Mouse (Mus musculus) thymus, adult 2 months (tissue): Measurements from ENCODE around the gene Pdcd11. TPM values are rescaled to one million over a fixed set of nuclear protein-coding genes. Genes with fewer than 3 reads are reported as not detected.

ENCODE experiments used
- DNase-seq: peaks from one replicate; pipeline ENCODE4 v3.0.0; 2021
- H3K27ac ChIP-seq: fragments of 200-500 bp; 2 replicates; pipeline ENCODE4 v1.5.1; 2012; ENCODE audit warnings: low read length, control low read depth; ENCODE audit not compliant: control insufficient read depth, insufficient read depth
- H3K27me3 ChIP-seq: fragments of 200-500 bp; 2 replicates; pipeline ENCODE4 v1.6.1; 2012; ENCODE audit warnings: mild to moderate bottlenecking, low read length, moderate library complexity, mixed read lengths; ENCODE audit not compliant: control insufficient read depth, insufficient read depth
- H3K36me3 ChIP-seq: fragments of 200-500 bp; 2 replicates; pipeline ENCODE4 v1.6.1; 2012; ENCODE audit warnings: mild to moderate bottlenecking, low read length, moderate library complexity; ENCODE audit not compliant: control insufficient read depth, insufficient read depth
- H3K4me1 ChIP-seq: fragments of 200-500 bp; replicated peaks from 2 replicates; pipeline ENCODE4 v1.6.1; 2012; ENCODE audit warnings: low read length; ENCODE audit not compliant: control insufficient read depth, insufficient read depth
- H3K4me3 ChIP-seq: fragments of 200-500 bp; 2 replicates; pipeline ENCODE4 v1.5.1; 2012; ENCODE audit warnings: mild to moderate bottlenecking, low read length, control low read depth, moderate library complexity; ENCODE audit not compliant: control insufficient read depth, insufficient read depth
- CTCF ChIP-seq: fragments of 200-500 bp; IDR thresholded peaks from 2 replicates; pipeline ENCODE4 v1.5.1; 2012; ENCODE audit warnings: mild to moderate bottlenecking, control low read depth, low read length, moderate library complexity, borderline replicate concordance; ENCODE audit not compliant: control insufficient read depth, poor library complexity, insufficient read depth; ENCODE audit errors: extremely low read depth
- POLR2A ChIP-seq: fragments of 200-500 bp; IDR thresholded peaks from 2 replicates; pipeline ENCODE4 v1.6.1; 2012; ENCODE audit warnings: mild to moderate bottlenecking, low read length, control low read depth, moderate library complexity; ENCODE audit not compliant: control insufficient read depth, poor library complexity, insufficient read depth; ENCODE audit errors: extremely low read depth
- WGBS: fragments of 180-500 bp; shearing (Covaris S2); methylation state at CpG from one replicate; pipeline ENCODE4 v1.1.7; 2018; 5-methylcytosine and 5-hydroxymethylcytosine counted together
- polyA plus RNA-seq: library from polyadenylated mRNA; depleted of rRNA; stranded (reverse); fragments of >200 nt; gene quantifications from 2 replicates; pipeline ENCODE4 v1.2.3, GENCODE M21; 2012

Gene Pdcd11
- polyA plus RNA-seq, 1 experiment: 11.5 TPM

DNA sequence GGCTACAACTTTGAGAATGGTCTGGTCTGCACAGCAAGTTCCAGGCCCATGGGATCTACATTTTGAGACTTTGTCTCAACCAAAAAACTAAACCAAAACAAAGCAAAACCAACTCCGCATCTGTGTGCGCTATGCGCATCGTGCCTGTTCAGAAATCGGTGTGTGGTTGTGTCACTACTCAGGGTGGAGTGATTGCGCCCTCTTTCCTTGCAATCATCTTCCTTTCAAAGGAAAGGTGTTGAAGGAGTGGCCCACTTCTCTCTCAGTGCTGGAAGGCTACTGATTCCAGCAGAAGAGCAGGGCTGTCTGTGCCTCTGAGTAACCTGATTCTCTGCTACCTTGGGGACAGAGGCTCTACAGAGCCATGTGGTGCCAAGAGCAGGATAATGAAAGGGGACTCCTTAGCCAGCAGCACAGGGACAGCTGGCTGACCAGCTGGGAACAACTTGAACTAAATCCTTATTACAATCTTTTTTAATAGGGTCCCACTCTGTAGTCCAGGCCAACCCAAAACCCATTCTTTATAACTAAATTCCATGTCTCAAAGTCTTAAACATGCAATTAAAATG lies 72.7 kb downstream of the Pdcd11 start:
- no peak for DNase-seq
- 94% methylated on average over 6 of the region's 6 CpGs for WGBS
- Histone ChIP-seq H3K4me1 (no peaks in the 10 kb centered on the region), H3K4me3 (no peak overlapping the region), H3K27ac (no peak overlapping the region), H3K36me3 (no peaks in the 10 kb centered on the region), H3K27me3 (no peaks in the 10 kb centered on the region)
- TF ChIP-seq POLR2A (no peak), CTCF (no peak)

- no peaks in the 10 kb centered on the region for H3K36me3 ChIP-seq
- H3K27me3 ChIP-seq: no peaks in the 10 kb centered on the region
- no peak for DNase-seq
- 93% methylated on average over 3 of the region's 3 CpGs for WGBS
- H3K4me1 ChIP-seq: peaks cover 5% of the 10 kb centered on the region; the same call in 1 of the 2 replicates
- H3K4me3 ChIP-seq: no peak overlapping the region
- TF ChIP-seq POLR2A (no peak), CTCF (no peak)
- H3K27ac ChIP-seq: no peak overlapping the region
Observed at GRCm38 (mm10) chr19:47166758-47167157, 76.2 kb downstream of the Pdcd11 start.

GRCm38 (mm10) chr19:47167617-47168214 lies 77.1 kb downstream of the Pdcd11 start:
- H3K27ac ChIP-seq: no peak overlapping the region
- H3K4me3 ChIP-seq: no peak overlapping the region
- TF ChIP-seq CTCF (no peak), POLR2A (no peak)
- no peaks in the 10 kb centered on the region for H3K36me3 ChIP-seq
- H3K4me1 ChIP-seq: peaks cover 5% of the 10 kb centered on the region; the same call in 1 of the 2 replicates
- no peaks in the 10 kb centered on the region for H3K27me3 ChIP-seq
- 63% methylated on average over 7 of the region's 7 CpGs for WGBS
- no peak for DNase-seq

GRCm38 (mm10) chr19:47168223-47168622 lies 77.7 kb downstream of the Pdcd11 start:
- Histone ChIP-seq H3K36me3 (no peaks in the 10 kb centered on the region), H3K27me3 (no peaks in the 10 kb centered on the region), H3K4me3 (no peak overlapping the region), H3K27ac (no peak overlapping the region), H3K4me1 (peaks cover 5% of the 10 kb centered on the region; the same call in 1 of the 2 replicates)
- TF ChIP-seq CTCF (peak; percentile 45; the same call in 1 of the 2 replicates), POLR2A (no peak)
- DNase-seq: peak; percentile 27
- 10% methylated on average over 13 of the region's 13 CpGs for WGBS

DNA sequence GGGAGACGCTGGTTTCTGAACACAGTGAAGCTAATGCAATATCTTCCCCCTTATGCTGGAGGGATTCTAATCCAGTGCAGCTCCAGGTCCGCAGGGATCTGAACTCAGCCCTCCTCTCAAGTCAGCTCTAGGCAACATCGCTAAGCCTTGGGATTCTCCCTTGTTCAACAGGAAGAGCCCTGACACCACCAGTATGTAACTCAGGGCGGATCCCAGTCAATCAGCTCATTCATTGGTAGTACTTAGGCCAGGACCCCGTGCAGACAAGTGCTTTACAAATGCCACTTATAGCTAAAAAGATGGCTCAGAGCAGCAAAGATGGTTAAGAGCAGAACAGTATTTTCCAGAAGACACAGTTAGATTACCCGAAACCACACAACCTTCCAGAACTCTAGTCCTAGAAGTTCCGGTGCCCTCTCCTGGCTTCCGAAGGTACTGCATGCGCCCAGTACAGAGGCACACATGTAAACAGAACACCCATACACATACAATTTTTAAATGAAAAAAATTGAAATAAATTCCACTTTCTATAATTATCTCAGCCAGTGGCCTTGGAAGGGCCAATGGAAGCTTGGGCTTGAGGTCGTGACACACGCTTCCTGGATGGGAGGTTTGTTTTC lies 78.3 kb downstream of the Pdcd11 start:
- H3K4me3 ChIP-seq: no peak overlapping the region
- H3K36me3 ChIP-seq: no peaks in the 10 kb centered on the region
- H3K27me3 ChIP-seq: no peaks in the 10 kb centered on the region
- 20% methylated on average over 11 of the region's 11 CpGs for WGBS
- H3K27ac ChIP-seq: no peak overlapping the region
- peak; percentile 83 for DNase-seq
- TF ChIP-seq POLR2A: no peak
- no peak for TF ChIP-seq CTCF
- H3K4me1 ChIP-seq: peaks cover 5% of the 10 kb centered on the region; the same call in 1 of the 2 replicates

GRCm38 (mm10) chr19:47174515-47174914 lies 83.9 kb downstream of the Pdcd11 start:
- no peak for DNase-seq
- TF ChIP-seq POLR2A: no peak
- no peak for TF ChIP-seq CTCF
- 36% methylated on average over 3 of the region's 3 CpGs for WGBS
- Histone ChIP-seq H3K4me1 (peaks cover 10% of the 10 kb centered on the region), H3K27ac (no peak overlapping the region), H3K36me3 (no peaks in the 10 kb centered on the region), H3K27me3 (peaks cover 6% of the 10 kb centered on the region), H3K4me3 (no peak overlapping the region)

GRCm38 (mm10) chr19:47175472-47175871 lies 84.9 kb downstream of the Pdcd11 start:
- no peak for TF ChIP-seq CTCF
- 57% methylated on average over 2 of the region's 2 CpGs for WGBS
- H3K27ac ChIP-seq: no peak overlapping the region
- peaks cover 10% of the 10 kb centered on the region for H3K4me1 ChIP-seq
- H3K36me3 ChIP-seq: no peaks in the 10 kb centered on the region
- no peak overlapping the region for H3K4me3 ChIP-seq
- DNase-seq: no peak
- H3K27me3 ChIP-seq: peaks cover 6% of the 10 kb centered on the region
